Mouse (Mus musculus) frontal cortex, postnatal 14 days (tissue): ENCODE results near the gene Tbxas1.

Experiments used
- DNase-seq, 2 experiments: peaks; one replicate each; pipeline ENCODE4 v3.0.0; 2022; ENCODE audit warnings: low spot score in 2 of 2

Gene Tbxas1

DNA sequence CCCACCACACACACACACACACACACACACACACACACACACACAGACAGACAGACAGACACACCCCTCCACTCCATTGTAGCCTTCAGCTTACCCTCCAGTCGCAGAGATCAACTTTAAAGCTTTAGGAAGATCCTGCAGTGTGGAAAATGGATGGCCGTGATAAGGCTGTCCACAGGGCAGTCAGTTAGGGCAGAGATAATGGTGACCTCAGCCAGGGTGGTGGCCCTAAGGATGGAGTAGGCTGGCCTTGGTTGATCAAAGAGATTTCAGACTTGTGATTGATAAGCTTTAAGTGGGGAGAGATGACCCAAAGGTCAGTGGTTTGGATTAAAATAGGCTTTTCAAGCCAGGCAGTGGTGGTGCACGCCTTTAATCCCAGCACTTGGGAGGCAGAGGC lies 120.6 kb downstream of the Tbxas1 start:
- DNase-seq = no peak

DNA sequence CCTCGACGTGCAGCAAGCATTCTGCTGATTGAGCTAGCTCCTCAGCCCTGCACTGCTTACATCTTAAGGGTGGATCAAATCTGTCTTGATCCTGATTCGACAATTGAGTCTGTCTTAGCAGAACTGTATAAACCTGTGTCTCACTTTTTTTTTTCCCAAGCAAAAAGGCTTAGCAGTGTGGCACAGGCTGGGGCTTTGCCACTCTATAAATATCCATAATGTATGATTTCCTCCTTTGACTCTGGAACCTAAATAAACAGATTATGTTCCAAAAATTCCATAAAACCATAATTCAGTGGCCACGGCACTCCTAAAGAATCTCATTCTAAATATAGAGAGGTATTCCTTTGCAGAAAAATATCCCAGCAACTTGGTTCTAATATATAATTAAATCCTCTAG lies 122.6 kb downstream of the Tbxas1 start:
- no peak for DNase-seq

DNA sequence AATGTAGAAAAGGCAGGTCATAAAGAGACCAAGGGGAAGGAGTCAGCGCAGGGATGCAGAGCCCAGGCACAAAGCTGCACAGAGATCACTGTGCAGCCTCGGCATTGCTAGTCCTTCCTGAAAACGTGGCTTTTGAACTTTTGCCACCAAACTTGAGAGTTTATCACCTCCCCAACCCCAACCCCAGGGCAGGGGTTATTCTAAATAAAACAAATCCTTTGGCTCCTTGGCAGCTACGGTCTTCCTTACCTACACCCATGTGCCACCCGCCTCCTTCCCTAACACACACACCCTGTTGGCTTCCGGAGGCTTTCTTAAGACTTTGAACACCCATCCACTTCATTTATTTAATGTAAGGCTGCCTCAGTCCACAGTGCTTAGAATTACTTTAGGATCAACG lies 127.9 kb downstream of the Tbxas1 start:
- DNase-seq = no peak

DNA sequence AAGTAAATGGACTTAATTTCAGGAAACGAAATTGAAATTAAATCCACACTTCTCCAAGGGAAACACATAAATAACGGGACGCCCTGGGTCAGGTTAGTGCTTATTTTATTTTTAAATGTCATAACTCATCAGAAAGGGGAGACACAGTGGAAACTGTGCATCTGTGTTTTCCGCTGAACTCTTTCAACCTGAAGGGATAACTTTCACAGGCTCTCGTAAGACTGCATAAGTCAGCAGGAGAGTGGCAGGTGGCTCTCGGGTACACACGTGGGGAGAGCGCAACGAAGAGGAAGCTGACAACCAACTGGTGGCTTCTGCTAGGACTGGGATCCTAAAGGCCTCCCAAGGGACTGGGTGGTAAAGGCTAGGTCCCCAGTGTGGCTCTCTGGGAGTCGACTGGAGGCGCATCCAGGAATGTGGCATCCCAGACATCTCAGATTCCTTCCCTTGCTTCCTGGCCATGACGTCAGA lies 128.8 kb downstream of the Tbxas1 start:
- no peak for DNase-seq

DNA sequence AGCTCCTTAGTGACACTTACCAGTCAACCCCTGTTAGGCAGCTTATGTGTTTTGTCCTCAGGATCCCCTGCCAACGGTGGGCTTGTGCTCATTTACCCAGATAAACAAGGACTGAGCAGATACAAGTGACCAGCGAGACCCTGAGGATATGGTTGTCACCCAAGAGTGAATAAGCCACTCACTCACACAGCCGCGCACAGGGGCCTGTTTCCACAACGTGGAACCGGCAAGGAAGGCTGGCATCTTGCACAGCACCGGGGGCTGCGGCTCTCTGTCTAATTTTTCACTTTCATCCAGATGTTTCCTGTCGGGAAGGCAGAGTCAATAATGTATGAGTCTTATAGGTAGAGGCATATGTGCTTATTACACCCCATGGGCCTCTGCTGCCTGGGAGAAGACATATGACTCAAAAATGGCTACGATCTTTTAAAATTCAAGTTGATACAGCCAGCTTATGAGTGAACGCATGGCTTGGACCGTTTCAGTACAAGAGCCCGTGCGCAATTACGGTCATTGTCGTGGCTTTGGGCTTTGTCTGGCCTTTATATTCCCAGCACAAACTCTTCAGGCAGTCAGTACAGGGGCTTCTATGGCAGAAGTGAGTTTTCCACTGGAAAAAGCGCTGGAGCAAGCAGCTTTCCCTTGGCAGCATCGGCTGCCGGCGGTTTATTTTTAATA lies 130.2 kb downstream of the Tbxas1 start:
- no peak for DNase-seq

DNA sequence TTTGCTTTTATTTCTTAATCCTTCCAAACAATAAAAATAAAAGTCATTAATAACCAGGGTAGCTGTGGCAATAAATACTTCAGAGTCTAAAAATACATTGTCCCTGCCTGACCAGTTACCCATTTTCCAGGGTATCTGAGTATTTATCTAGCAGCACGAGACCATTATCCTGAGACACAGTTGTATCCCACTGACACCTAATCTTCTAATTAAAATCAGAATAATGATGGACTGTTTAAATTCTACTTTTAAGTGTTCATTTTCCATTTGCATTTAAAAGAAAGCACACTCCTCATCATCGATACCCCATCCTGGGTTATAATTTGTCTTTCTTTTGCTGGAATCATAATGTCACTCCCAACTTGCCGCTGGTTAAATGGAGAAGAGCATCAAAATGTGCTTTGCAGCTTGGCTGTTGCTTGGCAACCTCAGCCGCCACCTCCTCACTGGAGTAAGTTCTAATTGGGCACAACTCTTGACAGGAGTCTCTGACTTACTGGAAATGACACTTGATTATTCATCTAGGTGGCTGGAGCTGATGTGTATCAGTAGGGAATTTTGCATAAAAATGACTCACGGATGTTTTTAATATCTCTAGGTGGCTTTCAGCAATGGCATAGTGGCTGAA lies 130.9 kb downstream of the Tbxas1 start:
- peak; percentile 26 to 37 for DNase-seq

DNA sequence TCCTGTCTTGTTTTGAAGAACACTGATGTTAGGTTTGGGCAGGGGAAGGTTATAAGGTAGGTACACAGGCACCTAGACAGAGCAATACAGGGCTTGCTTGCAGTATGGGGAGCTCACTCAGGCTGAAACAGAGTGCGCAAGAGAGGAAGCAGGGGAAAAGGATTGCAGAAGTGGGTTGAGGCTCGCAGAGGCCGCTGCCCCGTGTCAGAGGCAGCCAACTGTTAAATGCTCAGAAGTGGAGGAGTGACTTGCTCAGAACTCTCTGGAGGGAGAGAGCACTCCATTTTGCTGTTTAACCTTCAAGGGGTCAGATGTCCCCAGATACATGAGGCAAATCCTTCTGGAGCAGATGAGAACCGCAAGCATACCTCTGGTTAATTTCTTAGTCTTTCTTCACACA lies 132.0 kb downstream of the Tbxas1 start:
- DNase-seq = no peak

DNA sequence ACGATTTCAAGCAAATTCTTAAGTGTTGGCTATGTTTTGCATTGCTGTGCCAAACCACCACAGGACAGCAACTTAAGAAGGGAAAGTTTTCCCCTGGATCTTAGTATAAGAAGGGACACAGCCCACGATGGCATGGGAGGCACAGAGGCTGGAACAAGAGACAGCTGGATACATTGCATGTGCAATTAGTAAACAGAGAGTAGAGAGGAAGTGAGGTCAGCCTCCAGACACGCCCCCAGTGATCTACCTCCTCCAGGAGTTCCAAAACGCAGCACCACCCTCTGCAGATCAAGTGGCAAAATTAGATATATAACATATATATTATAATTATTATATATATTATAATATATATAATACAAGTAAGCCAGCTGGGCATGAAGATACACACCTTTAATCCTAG lies 132.9 kb downstream of the Tbxas1 start:
- no peak for DNase-seq

DNA sequence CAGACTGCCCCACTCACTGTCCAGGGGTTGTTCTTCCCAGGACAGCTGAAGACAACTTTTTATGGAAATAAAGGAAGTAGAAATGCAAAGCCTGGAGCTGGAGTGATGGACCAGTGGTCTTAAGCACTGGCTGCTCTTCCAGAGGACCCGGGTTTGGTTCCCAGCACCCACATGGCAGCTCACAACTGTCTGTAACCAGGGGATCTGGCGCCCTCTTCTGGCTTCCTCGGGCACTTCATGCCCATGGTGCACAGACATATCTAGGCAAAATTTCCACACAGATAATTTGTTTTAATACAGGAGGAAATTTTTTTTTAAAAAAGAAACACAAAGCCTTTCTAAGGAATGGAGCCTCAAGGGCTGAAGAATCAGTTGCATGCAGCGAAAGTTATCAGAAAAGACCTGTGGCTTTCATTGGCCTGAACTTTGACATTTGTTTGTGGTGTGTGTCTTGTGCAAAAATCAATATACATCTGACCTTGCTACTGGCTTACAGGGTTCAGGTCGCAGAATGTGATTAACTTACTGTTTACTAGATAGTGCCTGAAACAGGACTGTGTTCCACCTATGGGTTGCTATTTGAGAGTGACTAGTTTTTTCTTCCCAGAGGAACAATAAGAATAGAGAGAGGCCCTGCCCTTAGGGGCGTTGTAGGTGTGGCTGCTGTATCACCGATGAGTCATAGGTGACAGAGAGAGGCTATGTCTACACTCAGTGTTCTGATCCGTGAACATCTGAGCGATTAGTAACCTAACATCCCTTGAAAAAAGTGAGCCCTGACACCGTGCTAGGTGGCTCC lies 138.0 kb downstream of the Tbxas1 start:
- no peak for DNase-seq

DNA sequence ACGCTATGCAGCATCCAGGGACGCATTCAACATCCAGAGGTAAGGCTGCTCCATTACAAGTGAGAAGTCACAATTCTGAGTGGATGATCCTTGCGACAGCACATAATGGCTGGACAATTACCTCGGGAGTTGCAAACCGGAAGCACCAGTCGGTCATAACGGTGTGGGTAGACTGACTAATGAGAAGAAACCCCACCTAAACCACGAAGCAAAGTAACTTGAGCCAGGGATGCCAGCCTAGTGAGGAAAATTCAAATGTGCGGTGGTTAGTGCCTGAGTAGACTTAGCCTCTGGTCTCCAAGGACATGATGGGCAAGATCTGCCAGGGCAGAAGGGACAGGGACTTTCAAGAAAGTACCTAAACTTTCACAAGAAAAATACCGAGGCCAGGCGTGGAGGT lies 142.7 kb downstream of the Tbxas1 start:
- no peak for DNase-seq

DNA sequence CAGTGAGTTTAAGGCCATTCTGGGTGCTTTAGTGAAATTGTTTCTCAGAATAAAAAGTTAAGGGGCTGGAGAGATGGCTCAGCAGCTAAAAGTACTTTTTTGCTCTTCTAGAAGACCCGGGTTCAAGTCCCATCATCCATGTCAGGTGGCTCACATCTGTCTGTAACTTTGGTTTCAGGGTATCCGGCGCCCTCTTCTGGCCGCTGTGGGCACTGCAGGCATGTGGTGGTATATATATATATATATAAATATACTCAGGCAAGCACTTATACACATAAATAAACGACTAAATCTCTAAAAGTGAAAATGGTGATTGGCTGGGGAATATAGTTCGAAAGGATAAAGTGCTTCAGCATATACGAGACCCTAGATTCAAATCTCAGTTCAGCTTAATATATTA lies 143.6 kb downstream of the Tbxas1 start:
- no peak for DNase-seq

DNA sequence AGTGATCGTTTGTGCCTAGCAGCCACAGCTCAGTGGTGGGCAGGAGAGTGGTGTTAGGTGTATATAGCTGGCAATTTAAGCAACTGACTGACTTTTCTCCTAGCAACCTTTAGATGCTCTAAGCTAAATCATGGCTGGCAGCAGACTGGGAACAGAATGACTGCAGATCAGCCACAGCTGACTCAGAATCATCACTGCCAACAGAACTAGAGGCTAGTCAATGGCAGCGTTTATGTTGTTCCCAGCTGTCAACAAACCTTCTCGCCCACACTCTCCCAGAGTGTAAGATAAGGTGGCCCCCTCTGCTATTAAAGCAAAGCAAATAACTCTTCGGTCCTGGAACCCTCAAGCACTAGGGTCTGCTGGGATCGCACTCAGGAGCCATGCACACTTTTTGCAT lies 144.0 kb downstream of the Tbxas1 start:
- DNase-seq = no peak

DNA sequence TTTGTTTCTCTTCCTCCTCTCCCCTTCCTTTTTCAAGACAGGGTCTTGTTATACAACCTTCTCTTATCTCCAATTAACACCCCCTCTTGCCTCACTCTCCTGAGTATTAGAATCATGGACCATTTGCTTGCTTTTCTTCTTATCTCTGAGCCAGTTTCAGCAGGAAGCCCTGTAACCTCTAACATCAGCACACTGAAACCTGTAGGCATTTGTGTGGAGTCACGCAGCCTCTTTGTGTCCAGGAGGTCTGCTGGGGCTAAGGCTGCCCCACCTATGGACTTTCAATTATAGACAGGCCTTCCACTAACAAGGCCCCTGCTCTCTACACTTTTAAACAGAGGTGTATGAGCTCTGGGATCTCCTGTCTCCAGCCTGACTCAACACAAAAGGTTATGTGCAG lies 146.7 kb downstream of the Tbxas1 start:
- no peak for DNase-seq

DNA sequence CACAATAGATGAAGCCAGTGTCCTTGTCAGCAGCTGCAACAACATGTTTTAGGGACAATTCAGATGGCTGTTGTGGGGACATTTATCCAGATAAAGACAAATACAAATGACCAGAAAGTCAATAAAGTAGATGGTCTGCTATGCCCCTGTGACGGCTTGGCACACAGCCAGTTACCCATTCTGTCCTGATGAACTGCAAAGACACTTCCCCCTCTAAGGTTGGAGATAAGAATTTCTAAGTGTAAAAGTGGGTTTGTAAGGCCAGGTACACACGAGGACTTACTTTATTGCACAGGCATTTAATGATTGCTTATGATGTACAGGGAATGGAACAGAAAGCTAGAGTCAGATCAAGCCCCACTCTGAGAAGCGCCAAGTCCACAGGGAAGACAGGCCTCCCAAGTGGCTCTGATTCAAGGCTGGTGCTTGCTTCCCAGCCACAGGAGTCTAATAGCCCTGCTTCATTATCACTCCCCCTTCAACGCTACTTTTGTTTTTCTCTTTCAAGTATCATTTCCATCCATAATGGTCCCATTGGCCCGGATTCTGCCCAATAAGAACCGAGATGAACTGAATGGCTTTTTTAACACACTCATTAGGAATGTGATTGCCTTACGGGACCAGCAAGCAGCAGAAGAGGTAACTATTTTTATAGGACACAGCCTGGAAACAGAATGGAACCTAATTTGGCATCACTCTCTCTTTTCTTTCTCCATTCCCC lies 147.4 kb downstream of the Tbxas1 start:
- no peak for DNase-seq

DNA sequence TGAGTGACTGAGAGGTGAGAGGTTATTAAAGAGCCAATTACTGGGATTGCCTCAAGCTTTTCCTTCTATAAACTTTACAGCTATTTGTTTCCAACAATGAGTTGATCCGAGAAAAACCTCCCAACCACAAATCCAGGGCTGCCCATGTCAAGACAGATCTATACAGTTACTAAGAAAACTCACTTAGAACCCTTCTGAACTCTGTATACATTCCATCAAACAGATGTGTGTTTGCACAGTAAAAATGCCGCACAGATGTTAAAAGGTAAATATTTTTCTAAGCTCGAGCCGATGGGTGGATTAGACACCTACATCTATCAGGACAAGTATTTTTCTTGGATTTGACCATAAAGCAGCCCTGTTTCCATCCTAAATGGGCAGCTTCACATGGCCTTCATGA lies 149.4 kb downstream of the Tbxas1 start:
- DNase-seq = no peak

DNA sequence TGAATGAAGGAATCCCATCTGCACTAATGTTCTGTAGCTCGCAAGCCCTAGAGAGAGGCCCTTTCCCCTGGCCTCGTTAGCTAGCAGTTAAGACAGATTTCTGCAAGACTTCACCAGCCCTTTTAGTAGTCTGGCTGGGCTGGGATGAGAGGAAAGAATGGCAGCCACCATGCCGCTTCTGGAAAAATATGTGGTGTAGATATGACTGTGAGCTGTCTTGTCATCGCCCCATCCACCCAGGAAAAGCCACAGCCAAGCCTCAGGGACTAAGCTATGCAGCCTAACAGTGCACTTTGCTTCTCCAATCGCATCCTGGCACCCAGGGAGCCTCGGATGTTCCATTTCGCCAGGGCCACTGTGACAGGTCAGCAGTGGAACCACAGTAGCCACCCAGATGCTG lies 149.8 kb downstream of the Tbxas1 start:
- DNase-seq = no peak

DNA sequence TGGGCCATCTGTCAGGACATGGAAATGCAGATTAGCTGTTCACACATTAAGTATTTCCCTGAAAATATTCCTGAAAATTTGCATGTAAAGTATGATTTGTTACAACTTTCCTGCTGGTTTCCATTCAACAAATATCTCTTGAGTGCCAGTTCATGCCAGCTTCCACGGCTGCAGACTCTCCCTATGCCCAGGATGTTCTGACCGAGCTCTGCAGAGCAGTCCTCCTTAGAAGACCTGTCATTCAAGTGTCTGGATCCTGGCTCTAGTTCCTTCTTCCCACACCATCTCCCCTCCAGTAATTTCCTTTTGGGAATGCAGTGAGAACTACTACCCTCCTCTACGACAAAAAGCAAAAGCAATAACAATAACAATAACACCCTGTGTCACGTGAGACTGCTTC lies 155.5 kb downstream of the Tbxas1 start:
- DNase-seq = no peak

DNA sequence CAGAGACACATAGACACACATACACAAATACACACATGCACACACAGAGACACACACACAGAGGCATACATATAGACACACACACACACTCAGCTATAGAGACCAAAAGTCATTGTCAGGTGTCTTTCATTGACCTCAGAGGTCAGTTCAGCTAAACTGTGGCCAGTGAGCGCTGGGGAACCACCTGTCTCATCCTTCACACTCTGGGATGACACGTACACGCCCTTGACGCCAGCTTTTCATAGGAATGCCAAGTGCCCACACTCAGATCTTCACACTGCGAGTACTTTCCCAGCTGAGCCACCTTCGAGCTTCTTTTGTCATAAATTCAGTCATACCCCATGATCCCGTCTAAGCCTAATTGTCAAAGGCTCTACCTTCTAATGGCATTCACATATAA lies 158.5 kb downstream of the Tbxas1 start:
- no peak for DNase-seq

DNA sequence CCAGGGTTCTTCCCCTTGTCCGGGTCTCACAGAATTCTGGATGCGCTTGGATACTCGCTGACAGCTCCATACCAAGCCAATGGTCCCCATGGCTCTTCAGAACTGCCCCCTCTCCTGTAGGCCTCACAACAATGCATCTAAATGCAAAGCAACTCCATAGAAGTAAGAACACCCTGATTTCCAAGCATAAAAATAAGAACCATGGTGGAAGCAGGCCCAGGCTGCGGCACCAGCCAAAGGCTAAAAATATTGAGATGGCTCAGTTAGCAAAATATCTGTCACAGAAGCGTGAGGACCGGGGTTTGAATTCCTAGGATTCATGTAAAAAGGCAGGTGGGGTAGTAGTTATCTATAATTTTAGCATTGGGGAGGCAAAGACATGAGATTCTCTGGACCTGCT lies 159.8 kb downstream of the Tbxas1 start:
- no peak for DNase-seq

DNA sequence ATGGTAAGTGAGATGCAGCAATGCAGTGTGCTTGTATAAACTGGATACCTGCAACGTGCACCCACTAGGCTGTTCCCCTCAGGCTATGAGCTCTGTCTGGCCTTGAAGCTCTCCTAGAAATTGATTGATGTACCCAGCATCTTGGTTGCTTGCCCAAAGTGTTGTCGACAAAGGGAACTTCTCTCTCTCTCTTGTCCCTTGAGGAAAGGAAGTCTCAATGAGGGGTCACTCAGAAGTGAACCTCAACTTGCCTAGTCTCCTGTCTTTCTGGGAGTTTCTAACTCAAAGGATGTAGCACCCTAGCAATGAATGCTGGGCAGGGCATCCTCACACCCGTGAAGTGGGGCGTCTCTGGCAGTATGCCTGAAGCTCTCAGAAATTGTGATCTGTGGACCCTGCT lies 161.0 kb downstream of the Tbxas1 start:
- no peak for DNase-seq

DNA sequence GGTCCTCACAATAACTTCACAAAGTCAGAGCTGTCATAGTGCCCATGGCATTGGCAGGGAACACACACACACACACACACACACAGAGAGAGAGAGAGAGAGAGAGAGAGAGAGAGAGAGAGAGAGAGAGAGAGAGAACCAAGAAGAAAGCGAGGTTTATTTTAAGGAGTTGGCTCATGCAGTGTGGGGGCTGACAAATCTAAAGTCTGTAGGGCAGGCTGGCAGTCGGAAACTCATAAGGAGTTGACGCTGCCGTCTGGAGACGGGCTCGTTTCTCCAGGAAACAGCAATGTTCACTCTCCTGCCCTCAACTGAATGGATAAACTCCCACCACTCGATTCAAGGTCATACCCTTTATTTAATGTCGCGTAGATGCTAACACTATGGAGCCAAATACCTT lies 165.2 kb downstream of the Tbxas1 start:
- peak in 1 of 2 experiments; percentile 29 for DNase-seq

DNA sequence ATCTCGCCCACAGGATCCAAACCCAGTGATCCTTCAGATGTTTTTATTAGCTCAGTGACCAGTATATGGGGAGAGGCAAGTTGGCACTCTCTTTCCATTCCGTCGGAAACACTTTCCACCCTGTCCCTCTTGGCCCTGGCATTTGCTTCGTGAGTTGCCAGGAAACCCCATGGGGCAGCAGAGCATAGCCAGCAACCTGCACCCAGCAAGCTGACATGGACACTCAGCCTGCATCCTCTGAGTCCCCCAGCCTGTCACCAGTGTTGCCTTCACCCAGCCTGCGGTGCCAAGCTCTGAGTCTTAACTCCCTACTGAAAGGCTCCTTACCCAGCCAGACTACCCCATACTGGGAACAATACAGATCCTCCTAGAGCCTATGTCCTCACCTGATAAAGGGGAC lies 173.9 kb downstream of the Tbxas1 start:
- DNase-seq = no peak
